Mouse (Mus musculus) hindbrain, embryonic 10.5 days (tissue): ENCODE measurements around the gene Hltf. TPM values are rescaled to one million over a fixed set of nuclear protein-coding genes. Genes with fewer than 3 reads are reported as not detected.

Experiments
- DNase-seq: peaks from one replicate; pipeline ENCODE4 v3.0.0-alpha.2; 2017; ENCODE audit warnings: low spot score
- H3K27ac ChIP-seq: fragments of 300-500 bp; sonication (generic); 2 replicates; pipeline ENCODE4 v1.5.1; 2016; ENCODE audit warnings: mild to moderate bottlenecking, moderate library complexity
- H3K27me3 ChIP-seq: fragments of 300-500 bp; sonication (generic); 2 replicates; pipeline ENCODE4 v1.6.1; 2016; ENCODE audit warnings: mild to moderate bottlenecking; ENCODE audit not compliant: poor library complexity, insufficient read depth, severe bottlenecking
- H3K36me3 ChIP-seq: fragments of 300-500 bp; sonication (generic); 2 replicates; pipeline ENCODE4 v1.6.1; 2016; ENCODE audit warnings: mild to moderate bottlenecking, moderate library complexity
- H3K4me1 ChIP-seq: fragments of 300-500 bp; sonication (generic); replicated peaks from 2 replicates; pipeline ENCODE4 v1.6.1; 2016; ENCODE audit warnings: mild to moderate bottlenecking
- H3K4me3 ChIP-seq: fragments of 300-500 bp; sonication (generic); 2 replicates; pipeline ENCODE4 v1.5.1; 2016; ENCODE audit warnings: mild to moderate bottlenecking, moderate library complexity
- H3K9me3 ChIP-seq: fragments of 300-500 bp; sonication (generic); 2 replicates; pipeline ENCODE4 v1.6.1; 2016; ENCODE audit warnings: mild to moderate bottlenecking, moderate library complexity
- WGBS: fragments of 180-500 bp; shearing (Covaris S2); methylation state at CpG from one replicate; pipeline ENCODE4 v1.1.7; 2016; 5-methylcytosine and 5-hydroxymethylcytosine counted together
- polyA plus RNA-seq: library from polyadenylated mRNA; unstranded; fragments of >200 nt; fragmentation: Nextera tagmentation; extraction: Ambion mirVana; gene quantifications from 2 replicates; pipeline ENCODE4 v1.2.1, GENCODE M21; 2016

Hltf gene
- polyA plus RNA-seq, 1 experiment from 2014 or later = 14.5 TPM

- Histone ChIP-seq H3K27me3 (no peaks in the 10 kb centered on the region), H3K4me1 (no peaks in the 10 kb centered on the region), H3K4me3 (no peak overlapping the region), H3K27ac (no peak overlapping the region), H3K9me3 (0 out of 2 replicates have a peak, but pooled peaks cover under 1% of the 10 kb centered on the region), H3K36me3 (no peaks in the 10 kb centered on the region)
- DNase-seq = no peak
- WGBS = 93% methylated on average over 1 of the region's 1 CpGs
These were observed 109.9 kb downstream of the Hltf start for GRCm38 (mm10) chr3:20167487-20167886.

Other genes with a start within 250 kb of the Hltf start
- 5.6 and 11.4 TPM in 2 replicates for gene Cp, start 100.8 kb upstream of the Hltf start, polyA plus RNA-seq
- gene Hps3, start 22.5 kb upstream of the Hltf start, polyA plus RNA-seq = 10.5 and 10.7 TPM in 2 replicates
- 28.7 and 36.8 TPM in 2 replicates for gene Gyg, start 97.5 kb downstream of the Hltf start, polyA plus RNA-seq
- not detected in 2 replicates for gene Cpa3, start 184.4 kb downstream of the Hltf start, polyA plus RNA-seq
- 0.10 TPM in 1 of 2 replicates, not detected in the other for gene Cpb1, start 217.9 kb downstream of the Hltf start, polyA plus RNA-seq